Mouse (Mus musculus) limb, embryonic 12.5 days (tissue): ENCODE results near the gene B3galt4. TPM values are rescaled to one million over a fixed set of nuclear protein-coding genes. Genes with fewer than 3 reads are reported as not detected.
A peak's percentile ranks its signal among the peaks of the same experiment; 100 is the strongest.
"Not testable (repeated sequence)": the region's sequence is repeated elsewhere in the genome, so short reads cannot be mapped to it uniquely, and the experiment has no call there.

Experiments
- ATAC-seq: fragments of 200-750 bp; cut with Nextera tagmentation; 2 replicates; pipeline ENCODE4 v1.8.0; 2017; ENCODE audit warnings: low read depth, moderate TSS enrichment; ENCODE audit not compliant: insufficient number of reproducible peaks, insufficient read depth, low FRiP score, low TSS enrichment
- H3K27ac ChIP-seq: fragments of 300-500 bp; sonication (generic); 2 replicates; pipeline ENCODE4 v1.5.1; 2016; ENCODE audit warnings: mild to moderate bottlenecking, moderate library complexity
- H3K27me3 ChIP-seq: fragments of 300-500 bp; sonication (generic); 2 replicates; pipeline ENCODE4 v1.6.1; 2016; ENCODE audit warnings: mild to moderate bottlenecking, moderate library complexity
- H3K36me3 ChIP-seq: fragments of 300-500 bp; sonication (generic); 2 replicates; pipeline ENCODE4 v1.6.1; 2016; ENCODE audit warnings: mild to moderate bottlenecking, moderate library complexity
- H3K4me1 ChIP-seq: fragments of 300-500 bp; sonication (generic); replicated peaks from 2 replicates; pipeline ENCODE4 v1.6.1; 2016
- H3K4me2 ChIP-seq: fragments of 300-500 bp; sonication (generic); 2 replicates; pipeline ENCODE4 v1.6.1; 2016; ENCODE audit warnings: mild to moderate bottlenecking, moderate library complexity
- H3K4me3 ChIP-seq: fragments of 300-500 bp; sonication (generic); replicated peaks from 2 replicates; pipeline ENCODE4 v1.5.1; 2016; ENCODE audit warnings: mild to moderate bottlenecking
- H3K9ac ChIP-seq: fragments of 300-500 bp; sonication (generic); replicated peaks from 2 replicates; pipeline ENCODE4 v1.6.1; 2016; ENCODE audit warnings: mild to moderate bottlenecking, moderate library complexity
- H3K9me3 ChIP-seq: fragments of 300-500 bp; sonication (generic); 2 replicates; pipeline ENCODE4 v1.6.1; 2016; ENCODE audit warnings: mild to moderate bottlenecking, moderate library complexity
- WGBS: fragments of 180-500 bp; shearing (Covaris S2); methylation state at CpG from one replicate; pipeline ENCODE4 v1.1.7; 2016; 5-methylcytosine and 5-hydroxymethylcytosine counted together
- polyA plus RNA-seq: library from polyadenylated mRNA; unstranded; fragments of >200 nt; fragmentation: Nextera tagmentation; extraction: Ambion mirVana; gene quantifications from 2 replicates; pipeline ENCODE4 v1.2.1, GENCODE M21; 2016

B3galt4 gene
- 5.0 and 6.8 TPM in 2 replicates for polyA plus RNA-seq

GRCm38 (mm10) chr17:33951021-33951946 lies at the start of gene B3galt4:
Gene B3galt4, minus strand, starts transcription at chr17:33951488.
- H3K4me1 ChIP-seq: peaks cover 53% of the 10 kb centered on the region
- peak; percentile 76 for ATAC-seq
- H3K27me3 ChIP-seq: no peaks in the 10 kb centered on the region
- H3K4me3 ChIP-seq: peak within 1 kb of the TSS; percentile 49
- H3K4me2 ChIP-seq: peak within 1 kb of the TSS; percentile 99
- H3K36me3 ChIP-seq: peaks cover 73% of the 10 kb centered on the region
- H3K9ac ChIP-seq: peak within 1 kb of the TSS; percentile 70
- no peaks in the 10 kb centered on the region for H3K9me3 ChIP-seq
- under 1% methylated on average over 45 of the region's 45 CpGs for WGBS
- H3K27ac ChIP-seq: peak within 1 kb of the TSS; percentile 94

GRCm38 (mm10) chr17:34000796-34001195 lies 49.5 kb upstream of the B3galt4 start:
- H3K9ac ChIP-seq, H3K4me2 ChIP-seq, H3K36me3 ChIP-seq, H3K9me3 ChIP-seq, ATAC-seq, H3K27ac ChIP-seq, H3K4me1 ChIP-seq: not testable (repeated sequence)
- Histone ChIP-seq H3K27me3 (peaks cover 71% of the 10 kb centered on the region), H3K4me3 (0 out of 2 replicates have a peak overlapping the region, but pooled peaks have one; percentile 50)
- 54% methylated on average over 2 of the region's 2 CpGs for WGBS

- ATAC-seq: peak; percentile 47; the same call in 1 of the 2 replicates
- Histone ChIP-seq H3K4me2 (peak within 1 kb of the TSS; percentile 88), H3K9ac (peak within 1 kb of the TSS; percentile 60), H3K4me1 (peaks cover 8% of the 10 kb centered on the region; the same call in 1 of the 2 replicates), H3K4me3 (peak within 1 kb of the TSS; percentile 50), H3K27me3 (peaks cover 72% of the 10 kb centered on the region), H3K36me3 (no peaks in the 10 kb centered on the region), H3K9me3 (no peaks in the 10 kb centered on the region), H3K27ac (no peak within 1 kb of the TSS)
- under 1% methylated on average over 30 of the region's 30 CpGs for WGBS
Observed at GRCm38 (mm10) chr17:34000150-34000537, 48.9 kb upstream of the B3galt4 start, which contains the start of gene H2-K1. Gene H2-K1, minus strand, starts transcription at chr17:34000347.

GRCm38 (mm10) chr17:33999341-34000149 lies 48.3 kb upstream of the B3galt4 start:
- H3K4me2 ChIP-seq: peak overlapping the region; percentile 88
- no peaks in the 10 kb centered on the region for H3K36me3 ChIP-seq
- H3K4me1 ChIP-seq: peaks cover 8% of the 10 kb centered on the region; the same call in 1 of the 2 replicates
- peak overlapping the region; percentile 50 for H3K4me3 ChIP-seq
- H3K27me3 ChIP-seq: peaks cover 72% of the 10 kb centered on the region
- H3K9ac ChIP-seq: peak overlapping the region; percentile 60
- no peak for ATAC-seq
- 2% methylated on average over 75 of the region's 87 CpGs for WGBS
- H3K27ac ChIP-seq: no peak overlapping the region
- H3K9me3 ChIP-seq: no peaks in the 10 kb centered on the region

GRCm38 (mm10) chr17:33998697-33999096 lies 47.4 kb upstream of the B3galt4 start:
- peaks cover 69% of the 10 kb centered on the region for H3K27me3 ChIP-seq
- not testable (repeated sequence) for H3K4me2 ChIP-seq, H3K4me1 ChIP-seq, H3K27ac ChIP-seq, H3K36me3 ChIP-seq, H3K9me3 ChIP-seq, H3K4me3 ChIP-seq, ATAC-seq, H3K9ac ChIP-seq
- 51% methylated on average over 5 of the region's 5 CpGs for WGBS

- not testable (repeated sequence) for H3K27ac ChIP-seq, H3K4me2 ChIP-seq, ATAC-seq, H3K9me3 ChIP-seq, H3K4me1 ChIP-seq, H3K36me3 ChIP-seq, H3K9ac ChIP-seq, H3K4me3 ChIP-seq
- WGBS: 92% methylated on average over 2 of the region's 2 CpGs
- H3K27me3 ChIP-seq: peaks cover 61% of the 10 kb centered on the region
Observed at GRCm38 (mm10) chr17:33997025-33997424, 45.7 kb upstream of the B3galt4 start.

GRCm38 (mm10) chr17:33995651-33996050 lies 44.4 kb upstream of the B3galt4 start:
- ATAC-seq: no peak
- Histone ChIP-seq H3K27me3 (peaks cover 48% of the 10 kb centered on the region), H3K9ac (no peak overlapping the region), H3K27ac (no peak overlapping the region), H3K4me3 (no peak overlapping the region), H3K4me2 (no peak overlapping the region), H3K4me1 (peaks cover 8% of the 10 kb centered on the region; the same call in 1 of the 2 replicates), H3K36me3 (no peaks in the 10 kb centered on the region), H3K9me3 (no peaks in the 10 kb centered on the region)
- 19% methylated on average over 3 of the region's 3 CpGs for WGBS

- ATAC-seq: no peak
- Histone ChIP-seq H3K27me3 (peaks cover 41% of the 10 kb centered on the region), H3K4me2 (no peak overlapping the region), H3K4me3 (no peak overlapping the region), H3K4me1 (peaks cover 7% of the 10 kb centered on the region; the same call in 1 of the 2 replicates), H3K27ac (no peak overlapping the region), H3K9ac (no peak overlapping the region), H3K36me3 (no peaks in the 10 kb centered on the region), H3K9me3 (no peaks in the 10 kb centered on the region)
- 93% methylated on average over 8 of the region's 8 CpGs for WGBS
Observed at GRCm38 (mm10) chr17:33994959-33995358, 43.7 kb upstream of the B3galt4 start.

GRCm38 (mm10) chr17:33991788-33992664 lies 40.7 kb upstream of the B3galt4 start:
- Histone ChIP-seq H3K27ac (no peak overlapping the region), H3K4me1 (no peaks in the 10 kb centered on the region), H3K9me3 (no peaks in the 10 kb centered on the region), H3K36me3 (no peaks in the 10 kb centered on the region), H3K27me3 (peaks cover 19% of the 10 kb centered on the region; the same call in 1 of the 2 replicates), H3K9ac (no peak overlapping the region), H3K4me2 (no peak overlapping the region), H3K4me3 (no peak overlapping the region)
- no peak for ATAC-seq
- WGBS: 30% methylated on average over 10 of the region's 10 CpGs

GRCm38 (mm10) chr17:33982136-33982535 lies 30.8 kb upstream of the B3galt4 start:
- not testable (repeated sequence) for H3K9me3 ChIP-seq, H3K36me3 ChIP-seq, H3K27ac ChIP-seq, H3K9ac ChIP-seq, ATAC-seq
- peaks cover 44% of the 10 kb centered on the region for H3K27me3 ChIP-seq
- peak overlapping the region; percentile 44 for H3K4me3 ChIP-seq
- WGBS: 11% methylated on average over 8 of the region's 8 CpGs
- H3K4me1 ChIP-seq: peaks cover 17% of the 10 kb centered on the region
- peak overlapping the region; percentile 53 for H3K4me2 ChIP-seq
